Mouse (Mus musculus) neural tube, embryonic 11.5 days (tissue): ENCODE measurements around the gene Tube1. TPM values are rescaled to one million over a fixed set of nuclear protein-coding genes. Genes with fewer than 3 reads are reported as not detected.

Experiments
- ATAC-seq: fragments of 200-750 bp; cut with Nextera tagmentation; 2 replicates; pipeline ENCODE4 v1.8.0; 2017; ENCODE audit warnings: moderate number of reproducible peaks, mild to moderate bottlenecking, moderate TSS enrichment, moderate library complexity; ENCODE audit not compliant: insufficient read depth, low FRiP score, low TSS enrichment
- DNase-seq: peaks from one replicate; pipeline ENCODE4 v3.0.0-alpha.2; 2015; ENCODE audit warnings: low spot score
- H3K27ac ChIP-seq: fragments of 300-500 bp; sonication (generic); 2 replicates; pipeline ENCODE4 v1.5.1; 2014; ENCODE audit warnings: low read depth, mild to moderate bottlenecking, low read length
- H3K27me3 ChIP-seq: fragments of 300-500 bp; sonication (generic); 2 replicates; pipeline ENCODE4 v1.6.1; 2014; ENCODE audit warnings: mild to moderate bottlenecking, low read length, mixed read lengths; ENCODE audit not compliant: control insufficient read depth, insufficient read depth
- H3K36me3 ChIP-seq: fragments of 300-500 bp; sonication (generic); 2 replicates; pipeline ENCODE4 v1.6.1; 2014; ENCODE audit warnings: mild to moderate bottlenecking, low read length, moderate library complexity, mixed read lengths; ENCODE audit not compliant: control insufficient read depth, insufficient read depth
- H3K4me1 ChIP-seq: fragments of 300-500 bp; sonication (generic); 2 replicates; pipeline ENCODE4 v1.6.1; 2014; ENCODE audit warnings: low read length, mixed read lengths; ENCODE audit not compliant: control insufficient read depth, insufficient read depth
- H3K4me2 ChIP-seq: fragments of 300-500 bp; sonication (generic); 2 replicates; pipeline ENCODE4 v1.6.1; 2014; ENCODE audit warnings: low read depth, mild to moderate bottlenecking, moderate library complexity
- H3K4me3 ChIP-seq: fragments of 300-500 bp; sonication (generic); 2 replicates; pipeline ENCODE4 v1.5.1; 2014; ENCODE audit warnings: low read depth, low read length
- H3K9ac ChIP-seq: fragments of 300-500 bp; sonication (generic); 2 replicates; pipeline ENCODE4 v1.6.1; 2014; ENCODE audit warnings: mild to moderate bottlenecking, low read length
- H3K9me3 ChIP-seq: fragments of 300-500 bp; sonication (generic); 2 replicates; pipeline ENCODE4 v1.6.1; 2016; ENCODE audit warnings: low read length; ENCODE audit not compliant: control insufficient read depth
- WGBS: fragments of 180-500 bp; shearing (Covaris S2); extraction: QIAGEN DNeasy Blood & Tissue Kit; methylation state at CpG from one replicate; pipeline ENCODE4 v1.1.7; 2014; 5-methylcytosine and 5-hydroxymethylcytosine counted together
- polyA plus RNA-seq: library from polyadenylated mRNA; unstranded; fragments of >200 nt; fragmentation: Nextera tagmentation; extraction: Ambion mirVana; gene quantifications from 2 replicates; pipeline ENCODE4 v1.2.1, GENCODE M21; 2014

The Tube1 gene
- polyA plus RNA-seq, 1 experiment from 2014 or later, result 25.5 TPM

DNA sequence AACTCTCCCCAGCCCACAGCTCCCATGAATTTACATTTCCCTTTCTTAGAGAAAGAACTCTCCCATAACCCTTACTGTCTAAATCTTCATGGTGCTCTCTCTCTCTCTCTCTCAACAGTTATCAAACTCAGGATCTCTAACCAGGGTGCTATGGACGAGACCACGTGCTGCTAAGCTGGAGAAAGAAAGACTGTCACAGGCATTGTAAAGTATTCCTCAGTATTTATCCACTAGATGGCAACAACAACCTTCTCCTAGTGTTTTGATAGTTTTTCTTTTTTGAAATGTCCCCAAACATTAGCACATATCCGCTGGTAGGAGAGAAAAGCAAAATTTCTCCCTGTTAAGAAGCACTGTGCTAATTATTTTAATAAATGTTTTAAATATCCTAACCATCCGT is 12.4 kb upstream of the Tube1 start:
- ATAC-seq, result no peak
- no peak overlapping the region for H3K27ac ChIP-seq
- H3K4me2 ChIP-seq, result no peak overlapping the region
- H3K27me3 ChIP-seq, result no peaks in the 10 kb centered on the region
- H3K4me1 ChIP-seq, result no peaks in the 10 kb centered on the region
- no peaks in the 10 kb centered on the region for H3K9me3 ChIP-seq
- no peaks in the 10 kb centered on the region for H3K36me3 ChIP-seq
- H3K4me3 ChIP-seq, result no peak overlapping the region
- DNase-seq, result no peak
- H3K9ac ChIP-seq, result no peak overlapping the region
- WGBS, result 39% methylated on average over 4 of the region's 4 CpGs

DNA sequence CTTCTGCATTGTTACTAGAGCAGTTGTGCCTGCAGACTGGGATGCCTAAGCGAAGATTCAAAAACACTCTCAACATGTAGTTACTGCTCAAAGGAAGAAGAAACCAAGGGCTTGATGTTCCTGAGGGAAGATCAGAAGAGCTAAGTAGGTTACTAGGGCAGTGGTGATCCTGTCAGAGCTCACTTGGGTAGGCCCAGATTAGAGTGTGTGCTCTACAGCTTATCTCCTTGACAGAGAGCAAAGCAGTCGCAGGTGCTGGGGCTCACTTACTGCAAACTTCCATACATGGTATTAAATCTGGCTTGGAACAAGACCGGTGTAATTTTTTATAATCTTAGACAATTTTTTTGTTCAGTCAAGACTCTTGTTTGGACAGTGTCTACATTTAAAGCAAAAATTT is 4.0 kb downstream of the Tube1 start:
- 92% methylated on average over 3 of the region's 3 CpGs for WGBS
- ATAC-seq (no peak), DNase-seq (no peak)
- Histone ChIP-seq H3K4me2 (no peak overlapping the region), H3K27me3 (no peaks in the 10 kb centered on the region), H3K36me3 (peaks cover 3% of the 10 kb centered on the region; the same call in 1 of the 2 replicates), H3K9ac (no peak overlapping the region), H3K4me1 (peaks cover 4% of the 10 kb centered on the region; the same call in 1 of the 2 replicates), H3K27ac (no peak overlapping the region), H3K9me3 (no peaks in the 10 kb centered on the region), H3K4me3 (no peak overlapping the region)

DNA sequence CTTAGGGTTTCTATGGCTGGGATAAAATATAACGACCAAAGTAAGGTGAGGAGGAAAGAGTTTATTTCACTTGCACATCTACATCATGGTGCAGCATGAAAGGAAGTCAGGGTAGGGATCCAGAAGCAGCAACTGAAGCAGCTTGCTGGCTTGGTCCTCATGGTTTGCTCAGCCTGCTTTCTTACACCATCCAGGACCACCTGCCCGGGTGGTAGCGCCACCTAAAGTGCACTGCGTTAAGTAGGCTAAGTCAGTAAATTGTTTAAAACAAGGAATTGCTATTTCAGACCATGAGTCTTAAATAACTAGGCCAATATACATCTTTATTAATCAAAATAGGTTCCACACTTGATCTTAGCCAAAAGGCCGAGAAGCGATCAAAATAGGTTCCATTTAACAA is 5.0 kb downstream of the Tube1 start:
- Histone ChIP-seq H3K4me2 (no peak overlapping the region), H3K27me3 (no peaks in the 10 kb centered on the region), H3K9me3 (no peaks in the 10 kb centered on the region), H3K36me3 (peaks cover 4% of the 10 kb centered on the region; the same call in 1 of the 2 replicates), H3K27ac (no peak overlapping the region), H3K4me3 (no peak overlapping the region), H3K4me1 (peaks cover 4% of the 10 kb centered on the region; the same call in 1 of the 2 replicates), H3K9ac (no peak overlapping the region)
- DNase-seq, result no peak
- no peak for ATAC-seq
- WGBS, result 86% methylated on average over 6 of the region's 6 CpGs

DNA sequence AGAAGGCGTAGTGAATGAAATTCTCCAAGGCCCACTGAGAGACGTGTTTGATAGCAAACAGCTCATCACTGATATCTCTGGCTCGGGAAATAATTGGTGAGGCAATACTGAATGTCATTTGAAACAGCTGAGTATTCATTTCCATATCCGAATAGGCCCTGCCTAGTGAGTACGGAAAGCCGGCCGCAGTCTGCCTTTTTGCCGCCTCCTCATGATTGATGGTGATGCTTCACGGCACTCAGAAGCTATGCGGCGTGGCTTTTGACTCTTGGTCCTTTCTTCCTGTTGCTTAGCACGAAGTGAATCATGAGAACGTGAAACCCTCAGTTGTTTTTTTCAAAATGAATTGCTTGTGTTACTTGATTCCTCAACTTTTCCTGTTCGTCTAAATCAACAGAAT is 7.1 kb downstream of the Tube1 start:
- H3K4me1 ChIP-seq, result no peaks in the 10 kb centered on the region
- no peak overlapping the region for H3K4me2 ChIP-seq
- WGBS, result 46% methylated on average over 14 of the region's 14 CpGs
- H3K36me3 ChIP-seq, result peaks cover 4% of the 10 kb centered on the region; the same call in 1 of the 2 replicates
- ATAC-seq (peak; percentile 78; the same call in 1 of the 2 replicates), DNase-seq (peak; percentile 76)
- no peak overlapping the region for H3K4me3 ChIP-seq
- H3K9ac ChIP-seq, result no peak overlapping the region
- H3K9me3 ChIP-seq, result no peaks in the 10 kb centered on the region
- H3K27me3 ChIP-seq, result no peaks in the 10 kb centered on the region
- H3K27ac ChIP-seq, result no peak overlapping the region

DNA sequence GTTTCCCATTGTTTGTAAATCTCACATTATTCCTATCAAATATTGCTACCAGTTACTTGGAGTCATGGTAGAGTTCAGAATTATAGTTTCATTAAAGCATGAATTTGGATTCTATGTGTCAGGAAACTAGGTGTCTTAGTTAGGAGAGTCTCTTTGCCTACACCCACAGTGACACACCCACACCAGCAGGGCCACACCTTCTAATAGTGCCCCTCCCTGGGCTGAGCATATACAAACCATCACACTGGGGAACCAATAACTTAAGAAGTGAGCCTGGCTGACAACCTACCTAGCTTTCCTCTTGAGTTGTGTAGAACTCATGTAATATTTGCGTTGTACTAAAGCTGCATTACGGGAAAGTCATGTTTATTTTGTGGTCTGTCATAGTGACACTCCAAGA is 7.6 kb downstream of the Tube1 start:
- no peak overlapping the region for H3K9ac ChIP-seq
- no peak overlapping the region for H3K4me3 ChIP-seq
- ATAC-seq (no peak), DNase-seq (no peak)
- no peak overlapping the region for H3K27ac ChIP-seq
- peaks cover 6% of the 10 kb centered on the region; the same call in 1 of the 2 replicates for H3K36me3 ChIP-seq
- no peaks in the 10 kb centered on the region for H3K9me3 ChIP-seq
- no peak overlapping the region for H3K4me2 ChIP-seq
- WGBS, result 94% methylated on average over 2 of the region's 2 CpGs
- H3K4me1 ChIP-seq, result no peaks in the 10 kb centered on the region
- no peaks in the 10 kb centered on the region for H3K27me3 ChIP-seq

DNA sequence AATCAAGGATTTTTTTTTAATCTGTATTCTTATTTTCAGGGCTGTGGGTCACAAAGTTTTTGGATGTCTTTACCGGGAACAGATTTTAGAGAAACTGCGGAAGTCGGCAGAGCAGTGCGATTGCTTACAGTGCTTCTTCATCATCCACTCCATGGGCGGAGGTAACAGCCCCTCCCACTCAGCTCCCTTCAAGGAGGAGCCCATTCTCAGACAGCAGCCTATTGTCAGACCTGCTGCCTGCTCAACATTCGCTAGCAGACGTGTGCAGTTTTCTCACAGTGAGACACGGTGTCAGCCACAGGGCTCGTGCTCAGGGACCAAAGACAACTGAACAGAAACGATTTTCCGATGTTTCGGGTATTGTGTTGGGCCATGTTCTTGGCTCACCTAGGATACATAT is 8.4 kb downstream of the Tube1 start:
- Histone ChIP-seq H3K4me1 (no peaks in the 10 kb centered on the region), H3K27ac (no peak overlapping the region), H3K27me3 (no peaks in the 10 kb centered on the region), H3K36me3 (peaks cover 4% of the 10 kb centered on the region; the same call in 1 of the 2 replicates), H3K4me2 (no peak overlapping the region), H3K4me3 (no peak overlapping the region), H3K9me3 (no peaks in the 10 kb centered on the region), H3K9ac (no peak overlapping the region)
- no peak for ATAC-seq
- WGBS, result 77% methylated on average over 12 of the region's 12 CpGs
- no peak for DNase-seq

- Histone ChIP-seq H3K9me3 (no peaks in the 10 kb centered on the region), H3K9ac (no peak overlapping the region), H3K27me3 (no peaks in the 10 kb centered on the region), H3K36me3 (no peaks in the 10 kb centered on the region), H3K4me1 (no peaks in the 10 kb centered on the region), H3K27ac (no peak overlapping the region), H3K4me2 (no peak overlapping the region), H3K4me3 (no peak overlapping the region)
- WGBS, result 80% methylated on average over 5 of the region's 5 CpGs
- DNase-seq (no peak), ATAC-seq (no peak)
Observed at GRCm38 (mm10) chr10:39156719-39157118, 22.9 kb downstream of the Tube1 start.

GRCm38 (mm10) chr10:39157321-39157720 is 23.5 kb downstream of the Tube1 start:
- Histone ChIP-seq H3K9me3 (no peaks in the 10 kb centered on the region), H3K36me3 (no peaks in the 10 kb centered on the region), H3K9ac (no peak overlapping the region), H3K4me2 (no peak overlapping the region), H3K4me3 (no peak overlapping the region), H3K27ac (no peak overlapping the region), H3K4me1 (no peaks in the 10 kb centered on the region), H3K27me3 (no peaks in the 10 kb centered on the region)
- 94% methylated on average over 1 of the region's 1 CpGs for WGBS
- ATAC-seq, result no peak
- DNase-seq, result no peak

- no peak overlapping the region for H3K27ac ChIP-seq
- H3K9ac ChIP-seq, result no peak overlapping the region
- no peak for ATAC-seq
- H3K4me2 ChIP-seq, result no peak overlapping the region
- no peaks in the 10 kb centered on the region for H3K9me3 ChIP-seq
- H3K4me3 ChIP-seq, result no peak overlapping the region
- no peak for DNase-seq
- no peaks in the 10 kb centered on the region for H3K4me1 ChIP-seq
- no peaks in the 10 kb centered on the region for H3K27me3 ChIP-seq
- H3K36me3 ChIP-seq, result no peaks in the 10 kb centered on the region
- WGBS, result 58% methylated on average over 12 of the region's 12 CpGs
Observed at GRCm38 (mm10) chr10:39158306-39158705, 24.5 kb downstream of the Tube1 start.
